Mouse (Mus musculus) CH12.LX (cell line): ENCODE data around the gene Gbx2. TPM values are rescaled to one million over a fixed set of nuclear protein-coding genes. Genes with fewer than 3 reads are reported as not detected.

ENCODE experiments used
- DNase-seq: peaks from one replicate; pipeline ENCODE4 v3.0.0-alpha.2; 2013; ENCODE audit errors: extremely low read depth
- H3K27ac ChIP-seq: 2 replicates; pipeline ENCODE4 v1.5.1; 2012; ENCODE audit warnings: low read depth, mild to moderate bottlenecking, control low read depth, moderate library complexity; ENCODE audit not compliant: insufficient read depth
- H3K27me3 ChIP-seq: replicated peaks from 2 replicates; pipeline ENCODE3; 2012; ENCODE audit warnings: inconsistent platforms
- H3K36me3 ChIP-seq, 2 experiments: replicated peaks in 1 of 2; 2 replicates each; pipeline versions ENCODE3 to v1.6.1; 2012; ENCODE audit warnings: inconsistent platforms in 1 of 2, low read length in 1 of 2, mild to moderate bottlenecking in 1 of 2, mixed read lengths in 1 of 2, moderate library complexity in 1 of 2; ENCODE audit not compliant: control insufficient read depth in 1 of 2, insufficient read depth in 1 of 2
- H3K4me1 ChIP-seq, 2 experiments: 2 replicates each; pipeline ENCODE4 v1.6.1; 2012; ENCODE audit warnings: inconsistent platforms in 1 of 2, moderate library complexity in 1 of 2; ENCODE audit not compliant: insufficient read depth in 2 of 2, control insufficient read depth in 1 of 2
- H3K4me2 ChIP-seq: 2 replicates; pipeline ENCODE4 v1.6.1; 2012; ENCODE audit warnings: low read depth, mild to moderate bottlenecking, control low read depth; ENCODE audit not compliant: poor library complexity, insufficient read depth, severe bottlenecking
- H3K4me3 ChIP-seq, 3 experiments: fragments of 150-350 bp in 1 of 3; sonication (generic) in 1 of 3; replicated peaks in 1 of 3; 2 replicates each; pipeline versions ENCODE3 to v1.5.1; 2011 to 2012; ENCODE audit warnings: low read depth in 2 of 3, low read length in 2 of 3, mild to moderate bottlenecking in 2 of 3, moderate library complexity in 2 of 3, control low read depth in 1 of 3, improper control_type of control experiment in 1 of 3, inconsistent platforms in 1 of 3, mixed read lengths in 1 of 3; ENCODE audit not compliant: poor library complexity in 1 of 3
- H3K79me2 ChIP-seq: replicated peaks from 2 replicates; pipeline ENCODE4 v1.6.1; 2012; ENCODE audit warnings: mild to moderate bottlenecking, moderate library complexity; ENCODE audit not compliant: control insufficient read depth, poor library complexity, insufficient read depth, severe bottlenecking; ENCODE audit errors: extremely low read depth
- H3K9ac ChIP-seq: 2 replicates; pipeline ENCODE4 v1.6.1; 2012; ENCODE audit warnings: low read depth, mild to moderate bottlenecking, control low read depth, moderate library complexity; ENCODE audit not compliant: insufficient read depth
- H3K9me3 ChIP-seq: replicated peaks from 2 replicates; pipeline ENCODE3; 2012; ENCODE audit warnings: low read length, inconsistent platforms, mixed read lengths
- CHD1 ChIP-seq: IDR thresholded peaks from 2 replicates; pipeline ENCODE4 v1.6.1; 2012; ENCODE audit warnings: low read depth, low read length, improper control_type of control experiment, inconsistent platforms
- E2F4 ChIP-seq: IDR thresholded peaks from 2 replicates; pipeline ENCODE4 v1.6.1; 2011; ENCODE audit warnings: low read depth, low read length, improper control_type of control experiment; ENCODE audit not compliant: insufficient replicate concordance
- EP300 ChIP-seq: IDR thresholded peaks from 2 replicates; pipeline ENCODE4 v1.6.1; 2011; ENCODE audit warnings: low read length, improper control_type of control experiment
- ETS1 ChIP-seq: conservative IDR thresholded peaks from 2 replicates; pipeline ENCODE4 v1.6.1; 2012; ENCODE audit warnings: low read depth, mild to moderate bottlenecking, inconsistent platforms, low read length, improper control_type of control experiment, moderate library complexity
- JUND ChIP-seq: conservative IDR thresholded peaks from 2 replicates; pipeline ENCODE4 v1.6.1; 2011; ENCODE audit warnings: low read depth, low read length, improper control_type of control experiment
- KAT2A ChIP-seq: IDR thresholded peaks from 2 replicates; pipeline ENCODE4 v1.6.1; 2012; ENCODE audit warnings: low read length, improper control_type of control experiment, inconsistent platforms; ENCODE audit not compliant: insufficient replicate concordance
- MAFK ChIP-seq: IDR thresholded peaks from 2 replicates; pipeline ENCODE4 v1.6.1; 2011; ENCODE audit warnings: low read length, improper control_type of control experiment; ENCODE audit not compliant: insufficient replicate concordance
- MAZ ChIP-seq: IDR thresholded peaks from 2 replicates; pipeline ENCODE4 v1.6.1; 2012; ENCODE audit warnings: low read depth, mild to moderate bottlenecking, inconsistent platforms, low read length, improper control_type of control experiment, moderate library complexity
- NELFE ChIP-seq: IDR thresholded peaks from 2 replicates; pipeline ENCODE4 v1.6.1; 2011; ENCODE audit warnings: low read depth, low read length, improper control_type of control experiment
- POLR2A ChIP-seq: IDR thresholded peaks from 2 replicates; pipeline ENCODE4 v1.6.1; 2011; ENCODE audit warnings: low read depth, mild to moderate bottlenecking, improper control_type of control experiment, low read length
- POLR2AphosphoS2 ChIP-seq: IDR thresholded peaks from 2 replicates; pipeline ENCODE4 v1.6.1; 2011; ENCODE audit warnings: low read depth, low read length, improper control_type of control experiment
- RCOR1 ChIP-seq: conservative IDR thresholded peaks from 2 replicates; pipeline ENCODE4 v1.6.1; 2012; ENCODE audit warnings: low read depth, mild to moderate bottlenecking, inconsistent platforms, low read length, improper control_type of control experiment
- SIN3A ChIP-seq: IDR thresholded peaks from 2 replicates; pipeline ENCODE4 v1.6.1; 2012; ENCODE audit warnings: low read length, improper control_type of control experiment, inconsistent platforms
- TBP ChIP-seq: conservative IDR thresholded peaks from 2 replicates; pipeline ENCODE4 v1.6.1; 2011; ENCODE audit warnings: low read depth, low read length, improper control_type of control experiment
- TCF12 ChIP-seq: IDR thresholded peaks from 2 replicates; pipeline ENCODE4 v1.6.1; 2014; ENCODE audit warnings: low read depth, mild to moderate bottlenecking, inconsistent platforms, low read length, improper control_type of control experiment
- USF1 ChIP-seq: IDR thresholded peaks from 2 replicates; pipeline ENCODE4 v1.6.1; 2014; ENCODE audit warnings: low read depth, mild to moderate bottlenecking, inconsistent platforms, low read length, improper control_type of control experiment
- ZC3H11A ChIP-seq: IDR thresholded peaks from 2 replicates; pipeline ENCODE4 v1.6.1; 2012; ENCODE audit warnings: low read depth, mild to moderate bottlenecking, inconsistent platforms, low read length, improper control_type of control experiment
- ZKSCAN1 ChIP-seq: IDR thresholded peaks from 2 replicates; pipeline ENCODE4 v1.6.1; 2012; ENCODE audit warnings: low read depth, inconsistent platforms, low read length, improper control_type of control experiment, borderline replicate concordance
- ZMIZ1 ChIP-seq: IDR thresholded peaks from 2 replicates; pipeline ENCODE4 v1.6.1; 2012; ENCODE audit warnings: low read depth, mild to moderate bottlenecking, inconsistent platforms, low read length, improper control_type of control experiment
- dilution Hi-C: fragments of 300-500 bp; cut with MboI; formaldehyde crosslinking; loops from 2 replicates; pipeline ENCODE4 v1.14.3; 2020; ENCODE audit warnings: low sequenced_read_pairs; ENCODE audit not compliant: extremely low pct_unique_long_range_greater_than_20kb, extremely low pct_ligation_motif_present
- in situ Hi-C: fragments of 300-500 bp; cut with MboI; formaldehyde crosslinking; loops from 3 replicates; pipeline ENCODE4 v1.14.3; 2019; ENCODE audit warnings: low sequenced_read_pairs, low pct_ligation_motif_present, low pct_unique_long_range_greater_than_20kb, mixed read lengths
- polyA plus RNA-seq: library from polyadenylated mRNA; unstranded; fragments of >175 nt; gene quantifications from 2 replicates; pipeline ENCODE4 v1.2.1, GENCODE M21; 2012; ENCODE audit warnings: low read depth; ENCODE audit not compliant: insufficient read length
- total RNA-seq, 2 experiments: library from RNA; depleted of rRNA; stranded (reverse); fragments of 300-350 nt in 1 of 2; fragments of >200 nt in 1 of 2; gene quantifications; 2 replicates each; pipeline ENCODE4 v1.2.3; 2012 to 2014

The Gbx2 gene
- total and polyA plus RNA-seq, 3 experiments, result not detected

- dilution Hi-C loops (no loop called here), in situ Hi-C loops (no loop called here)
- no peak overlapping the region for H3K9ac ChIP-seq
- H3K27me3 ChIP-seq, result no peaks in the 10 kb centered on the region
- no peak overlapping the region for H3K4me3 ChIP-seq
- no peak for DNase-seq
- H3K36me3 ChIP-seq, result no peaks in the 10 kb centered on the region
- H3K27ac ChIP-seq, result no peak overlapping the region
- TF ChIP-seq MAFK (no peak), USF1 (no peak), RCOR1 (no peak), POLR2AphosphoS2 (no peak), EP300 (no peak), CHD1 (no peak), MAZ (no peak), KAT2A (no peak), SIN3A (no peak), ZC3H11A (no peak)
- H3K79me2 ChIP-seq, result no peaks in the 10 kb centered on the region
- H3K9me3 ChIP-seq, result peaks cover 75% of the 10 kb centered on the region
- H3K4me1 ChIP-seq, result no peaks in the 10 kb centered on the region
- no peak overlapping the region for H3K4me2 ChIP-seq
Observed at GRCm38 (mm10) chr1:89934316-89935260, 3.6 kb upstream of the Gbx2 start.

- in situ Hi-C loops, result no loop called here
- peaks cover 78% of the 10 kb centered on the region for H3K9me3 ChIP-seq
Observed at GRCm38 (mm10) chr1:89933786-89934185, 2.8 kb upstream of the Gbx2 start.

More at GRCm38 (mm10) chr1:89933786-89934185, 2.8 kb upstream of the Gbx2 start:
- no peaks in the 10 kb centered on the region for H3K27me3 ChIP-seq
- dilution Hi-C loops, result no loop called here
- H3K9ac ChIP-seq, result no peak overlapping the region
- no peak overlapping the region for H3K4me3 ChIP-seq
- H3K27ac ChIP-seq, result no peak overlapping the region
- no peak for DNase-seq
- no peaks in the 10 kb centered on the region for H3K79me2 ChIP-seq
- H3K36me3 ChIP-seq, result no peaks in the 10 kb centered on the region
- no peak overlapping the region for H3K4me2 ChIP-seq
- H3K4me1 ChIP-seq, result no peaks in the 10 kb centered on the region
- no peak for TF ChIP-seq ZMIZ1
- no peak for TF ChIP-seq TBP
- no peak for TF ChIP-seq ZKSCAN1
- TF ChIP-seq NELFE, result no peak
- TF ChIP-seq ETS1, result no peak
- TF ChIP-seq USF1, result no peak
- no peak for TF ChIP-seq TCF12
- TF ChIP-seq E2F4, result no peak
- TF ChIP-seq KAT2A, result no peak
- no peak for TF ChIP-seq POLR2A
- no peak for TF ChIP-seq JUND
